Mouse (Mus musculus): ENCODE results near the gene Cfd.
A peak's percentile ranks its signal among the peaks of the same experiment; 100 is the strongest.

The Cfd gene

GRCm38 (mm10) chr10:79890670-79891069, at the start of gene Cfd:
Gene Cfd, plus strand, starts transcription at chr10:79890853.
- DNase-seq = no peak

GRCm38 (mm10) chr10:79842322-79842721, 48.3 kb upstream of the Cfd start:
- no peak for DNase-seq

GRCm38 (mm10) chr10:79843476-79843875, 47.2 kb upstream of the Cfd start:
- DNase-seq = peak in 1 of 2 experiments; percentile 50

- DNase-seq = no peak
These were observed 44.1 kb upstream of the Cfd start for GRCm38 (mm10) chr10:79846553-79846952.

DNA sequence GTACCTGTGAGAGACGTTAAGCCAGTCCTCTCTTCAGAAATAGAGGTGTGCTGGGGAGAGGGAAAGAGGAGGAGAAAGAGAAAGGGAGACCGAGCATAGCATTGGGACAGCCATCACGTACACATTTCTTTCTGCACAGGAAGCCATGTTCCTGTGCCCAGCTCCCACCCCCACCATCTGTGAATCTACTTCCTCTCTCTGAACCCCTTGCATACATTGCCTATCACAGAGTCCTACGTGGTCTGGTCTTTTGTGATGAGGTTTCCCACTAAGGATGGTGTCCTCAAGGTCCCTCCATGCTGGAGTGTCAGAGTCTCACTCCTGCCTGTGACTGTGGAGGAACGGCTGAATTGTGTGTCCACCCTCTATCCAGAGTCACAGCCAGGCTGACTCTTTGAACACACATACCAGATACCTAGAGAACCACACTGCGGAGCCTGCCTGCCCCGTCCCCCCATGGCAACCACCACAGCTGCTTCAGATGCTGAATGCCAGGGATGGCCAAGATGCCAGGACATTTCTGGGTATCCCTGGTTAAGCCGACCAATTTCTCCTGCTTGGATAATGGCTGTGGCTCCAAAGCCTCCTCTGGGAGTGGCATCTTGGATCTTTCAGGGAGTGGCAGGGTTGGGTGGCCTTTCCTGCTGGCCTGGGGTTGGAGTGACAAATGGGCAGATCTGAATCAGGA, 40.6 kb upstream of the Cfd start:
- DNase-seq = no peak

DNA sequence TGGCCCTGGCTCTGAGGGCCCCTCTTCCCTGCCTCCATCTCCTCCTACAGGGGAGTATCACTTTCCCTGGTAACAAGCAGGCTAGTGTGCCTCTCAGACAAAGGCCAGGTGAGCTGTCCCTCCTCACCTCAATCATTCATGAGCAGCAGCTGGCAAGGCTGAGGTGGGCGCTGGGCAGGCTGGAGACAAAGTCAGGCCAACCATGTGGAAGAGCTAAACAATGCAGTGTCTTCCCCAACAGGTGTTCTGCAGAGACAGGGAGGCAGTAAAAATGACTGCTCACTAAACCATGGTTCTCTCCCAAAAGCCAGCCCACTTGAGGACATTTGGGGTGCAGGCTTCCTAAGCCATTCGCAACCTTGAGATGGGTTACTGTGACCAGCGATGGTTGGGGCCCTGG, 39.0 kb upstream of the Cfd start:
- DNase-seq = no peak

DNA sequence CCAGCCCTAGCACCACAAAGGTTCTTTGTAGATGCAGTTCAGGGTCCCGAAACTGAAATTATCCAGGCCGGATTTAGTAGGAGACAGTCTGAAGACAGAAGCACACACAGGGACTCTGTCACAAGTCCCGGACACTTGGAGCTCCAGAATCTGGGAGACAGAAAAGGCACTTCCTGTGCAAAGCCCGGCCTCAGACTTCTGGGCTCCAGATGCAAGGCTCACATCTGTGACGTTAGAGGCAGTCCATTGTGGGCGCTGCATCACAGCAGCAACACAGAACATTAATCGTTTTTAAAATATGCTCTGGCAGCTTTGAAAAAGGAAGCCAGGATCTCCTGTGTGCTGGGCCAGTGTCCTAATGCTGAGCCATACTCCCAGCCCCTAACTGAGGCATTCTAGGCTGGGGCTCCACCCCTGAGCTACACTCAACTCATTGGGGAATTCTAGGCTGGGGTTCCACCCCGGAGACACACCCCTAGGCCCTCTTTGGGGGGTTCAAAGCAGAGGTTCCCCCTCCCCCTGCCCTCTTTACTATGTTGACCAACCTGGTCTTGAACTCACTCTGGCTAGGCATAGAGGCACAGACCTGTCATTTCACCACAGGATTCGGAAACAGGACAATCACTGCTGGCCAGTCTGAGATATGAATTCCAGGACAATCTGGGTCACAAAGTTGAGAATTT, 38.4 kb upstream of the Cfd start:
- DNase-seq = no peak

GRCm38 (mm10) chr10:79852827-79853226, 37.8 kb upstream of the Cfd start:
- no peak for DNase-seq

- peak; percentile 95 to 97 for DNase-seq
These were observed 37.3 kb upstream of the Cfd start for GRCm38 (mm10) chr10:79853392-79853791.

GRCm38 (mm10) chr10:79853860-79854795, 36.5 kb upstream of the Cfd start, which contains the start of gene Ptbp1:
Gene Ptbp1, plus strand, starts transcription at chr10:79854427.
- peak; percentile 100 for DNase-seq

DNA sequence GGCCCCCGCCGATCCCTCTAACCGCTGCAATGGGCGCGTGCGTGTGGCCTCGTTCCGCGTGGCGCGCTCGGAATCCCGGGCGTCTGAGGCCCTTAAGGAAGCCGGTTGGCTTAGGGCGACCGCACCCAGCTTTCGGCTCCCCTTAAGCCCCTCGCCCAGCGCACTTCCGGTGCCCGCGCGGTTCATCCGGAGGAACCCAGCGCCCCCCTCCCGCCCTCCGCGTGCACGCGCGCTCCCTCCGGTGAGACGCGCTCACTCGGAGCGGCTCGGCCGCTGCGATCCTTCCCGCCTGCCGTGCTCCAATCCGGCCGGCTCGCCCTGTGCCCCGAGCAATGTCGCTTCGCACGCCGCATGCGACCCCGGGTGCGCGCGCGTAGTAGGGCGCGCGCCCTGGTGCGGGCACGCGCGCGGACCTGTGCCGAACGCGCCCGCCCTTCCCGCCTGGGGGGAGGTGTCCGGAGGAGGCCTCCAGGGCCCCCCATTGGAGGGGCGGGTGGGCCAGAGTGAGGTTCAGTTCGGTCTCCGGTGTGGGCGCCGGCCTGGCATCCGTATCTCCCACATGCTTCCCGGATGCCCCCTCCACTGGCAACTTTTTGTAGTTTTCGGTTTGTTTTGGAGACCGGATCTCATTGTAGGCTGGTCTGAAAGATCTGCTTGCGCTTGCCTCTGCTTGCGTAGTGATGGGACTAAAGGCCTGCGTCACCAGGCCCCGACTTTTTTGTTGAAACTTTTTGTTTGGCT, 35.7 kb upstream of the Cfd start:
- DNase-seq = peak; percentile 78 to 80

DNA sequence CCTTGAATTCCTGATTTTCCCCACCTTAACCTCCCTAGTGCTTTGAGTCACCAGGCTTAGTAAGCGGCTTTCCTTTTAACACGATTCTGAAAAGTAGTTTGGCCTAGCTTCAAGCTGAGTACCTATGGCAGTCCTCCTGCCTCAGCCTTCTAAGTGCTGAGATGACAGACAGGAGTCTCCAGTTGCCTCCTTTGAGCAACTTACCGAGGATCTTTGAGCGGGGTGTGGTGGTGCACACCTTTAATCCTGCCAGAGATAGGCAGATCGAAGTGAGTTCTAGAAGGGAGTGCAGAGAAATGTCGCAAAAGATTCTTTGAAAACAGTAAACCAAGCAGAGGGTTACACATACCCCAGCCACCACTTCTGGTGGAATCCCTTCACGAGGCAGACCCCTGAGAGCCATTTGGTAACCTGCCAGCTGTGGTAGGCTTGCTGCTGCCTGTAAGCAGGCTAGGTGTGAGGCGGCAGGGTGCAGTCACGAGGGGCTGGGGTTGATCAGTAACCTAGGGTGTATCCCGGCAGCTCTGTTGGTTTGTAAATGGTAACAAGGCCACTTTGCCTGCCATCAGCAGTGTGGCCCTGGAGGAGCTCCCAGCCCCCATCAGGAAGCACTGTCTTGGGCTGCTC, 35.0 kb upstream of the Cfd start:
- DNase-seq = peak; percentile 63 to 68

DNA sequence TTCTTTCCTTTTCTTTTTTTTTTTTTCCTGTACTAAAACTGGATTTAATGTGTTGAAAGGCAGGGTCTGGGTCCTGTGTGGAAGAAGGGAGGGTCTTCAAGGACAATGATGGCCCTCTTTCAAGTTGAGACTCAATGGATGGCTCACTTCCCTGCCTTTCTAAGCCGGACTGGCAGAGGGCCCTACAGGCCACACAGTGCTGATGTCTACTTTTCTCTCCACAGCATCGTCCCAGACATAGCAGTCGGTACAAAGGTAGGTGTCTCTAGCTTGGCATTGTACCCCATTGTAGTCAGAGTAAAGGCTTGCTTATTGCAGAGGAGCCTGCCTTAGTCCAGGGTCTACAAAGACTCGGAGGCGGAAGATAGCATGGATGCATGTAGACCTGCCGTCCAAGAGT, 34.4 kb upstream of the Cfd start:
- DNase-seq = peak; percentile 39 to 47

DNA sequence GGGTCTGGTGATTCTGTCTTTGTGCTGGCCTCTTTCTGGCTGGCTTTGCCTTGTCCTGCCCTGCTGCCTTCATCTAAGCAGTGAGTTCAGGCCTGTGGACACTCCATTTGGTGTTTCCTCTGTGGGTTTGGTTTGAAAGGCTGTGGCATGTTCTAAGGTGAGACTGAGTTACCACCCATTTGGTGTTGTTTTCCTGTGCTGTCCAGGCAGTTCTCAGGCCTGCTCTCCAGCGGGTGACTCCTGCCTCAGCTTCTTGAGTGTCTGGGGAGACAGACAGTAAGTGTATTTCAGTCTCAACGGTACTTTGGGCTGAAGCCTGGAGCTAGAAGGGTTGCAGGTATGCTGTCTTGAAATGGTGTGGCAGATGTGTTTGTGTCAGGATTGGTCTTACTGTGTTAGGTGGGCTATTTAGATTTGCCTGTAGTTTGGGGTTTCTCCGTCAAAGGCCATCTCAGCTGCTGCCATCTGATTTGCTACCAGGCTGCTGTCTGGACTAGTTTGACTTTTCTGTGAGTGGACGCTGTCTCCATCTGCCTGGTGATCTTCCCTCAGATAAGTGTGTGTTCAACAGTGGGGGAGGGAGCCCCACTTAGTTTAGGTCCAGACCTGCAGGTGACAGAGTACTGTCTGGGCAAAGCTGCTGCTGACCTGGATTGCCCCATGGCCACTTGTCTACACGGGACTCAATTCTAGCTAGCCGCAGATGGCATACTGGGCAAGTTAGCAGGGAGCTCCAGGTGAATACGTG, 33.8 kb upstream of the Cfd start:
- DNase-seq = no peak

DNA sequence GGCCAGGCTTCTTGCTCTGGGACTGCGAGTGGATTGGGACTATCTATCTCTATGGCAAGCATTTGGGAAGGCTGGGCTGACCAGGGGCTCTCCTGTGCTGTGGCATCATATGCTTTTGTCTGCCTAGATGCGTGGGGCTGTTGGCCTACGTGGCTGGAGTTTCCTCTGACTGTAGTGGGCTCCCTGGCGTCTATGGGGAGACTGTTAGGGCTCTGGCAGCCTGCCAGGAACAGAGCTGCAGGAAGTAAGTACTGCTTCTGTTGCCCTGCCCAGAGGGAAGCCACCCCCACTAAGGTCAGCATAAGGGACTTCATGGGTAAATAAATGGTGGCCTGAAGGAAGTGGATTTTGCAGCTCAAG, 33.2 kb upstream of the Cfd start:
- DNase-seq = peak; percentile 54 to 63

- no peak for DNase-seq
These were observed 32.8 kb upstream of the Cfd start for GRCm38 (mm10) chr10:79857894-79858293.

- DNase-seq = peak; percentile 74 to 79
These were observed 32.1 kb upstream of the Cfd start for GRCm38 (mm10) chr10:79858416-79859074.

GRCm38 (mm10) chr10:79859116-79859515, 31.5 kb upstream of the Cfd start:
- peak; percentile 47 to 57 for DNase-seq

GRCm38 (mm10) chr10:79860079-79860911, 30.4 kb upstream of the Cfd start:
- peak in 1 of 2 experiments; percentile 37 for DNase-seq

Measured in cerebellum, postnatal 14 days (tissue).